Mouse (Mus musculus) bone marrow, adult 2 months (tissue): ENCODE data around the gene Tecr. TPM values are rescaled to one million over a fixed set of nuclear protein-coding genes. Genes with fewer than 3 reads are reported as not detected.

Experiments
- H3K27ac ChIP-seq: fragments of 200-500 bp; 2 replicates; pipeline ENCODE4 v1.5.1; 2012; ENCODE audit warnings: low read depth, mild to moderate bottlenecking, control low read depth, inconsistent platforms, low read length; ENCODE audit not compliant: control insufficient read depth, poor library complexity, insufficient read depth
- H3K4me1 ChIP-seq: fragments of 200-500 bp; 2 replicates; pipeline ENCODE4 v1.6.1; 2011; ENCODE audit warnings: low read length; ENCODE audit not compliant: control insufficient read depth, insufficient read depth
- H3K4me3 ChIP-seq: fragments of 200-500 bp; replicated peaks from 2 replicates; pipeline ENCODE3; 2011; ENCODE audit warnings: mild to moderate bottlenecking, low read depth, low read length, control low read depth; ENCODE audit not compliant: control insufficient read depth
- CTCF ChIP-seq: fragments of 200-500 bp; IDR thresholded peaks from 2 replicates; pipeline ENCODE4 v1.5.1; 2011; ENCODE audit warnings: low read length, control low read depth; ENCODE audit not compliant: control insufficient read depth, insufficient read depth
- POLR2A ChIP-seq: fragments of 200-500 bp; IDR thresholded peaks from 2 replicates; pipeline ENCODE4 v1.6.1; 2011; ENCODE audit warnings: low read depth, mild to moderate bottlenecking, control low read depth, low read length, borderline replicate concordance; ENCODE audit not compliant: control insufficient read depth
- WGBS: fragments of 180-500 bp; shearing (Covaris S2); methylation state at CpG from one replicate; pipeline ENCODE4 v1.1.7; 2018; 5-methylcytosine and 5-hydroxymethylcytosine counted together
- polyA plus RNA-seq: library from polyadenylated mRNA; stranded (reverse); fragments of >200 nt; gene quantifications from 2 replicates; pipeline ENCODE4 v1.2.4, GENCODE M21; 2011; ENCODE audit warnings: low replicate concordance; ENCODE audit not compliant: missing spikeins, insufficient read depth, insufficient read length

The Tecr gene
- polyA plus RNA-seq, 1 experiment = 233 TPM

GRCm38 (mm10) chr8:83649699-83650098 lies 41.9 kb upstream of the Tecr start:
- Histone ChIP-seq H3K4me1 (no peaks in the 10 kb centered on the region; the same call in none of the 2 replicates), H3K4me3 (no peak overlapping the region)
- WGBS = 88% methylated on average over 6 of the region's 6 CpGs

DNA sequence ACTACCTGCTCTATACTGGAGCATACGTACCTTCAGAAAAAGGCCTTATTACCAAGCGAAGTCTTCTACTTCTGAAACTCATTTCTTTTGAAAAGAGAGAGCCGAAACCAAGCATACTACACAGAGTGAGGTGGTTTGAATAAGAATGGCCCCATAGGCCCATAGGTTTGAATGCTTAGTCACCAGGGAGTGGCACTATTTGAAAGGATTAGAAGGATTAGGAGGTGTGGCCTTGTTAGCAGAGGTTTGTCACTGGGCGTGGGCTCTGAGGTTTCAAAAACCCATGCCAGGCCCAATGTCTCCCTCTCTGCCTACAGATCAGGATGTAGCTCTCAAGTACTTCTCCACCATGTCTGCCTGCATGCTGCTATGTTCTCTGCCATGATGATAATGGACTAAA lies 40.3 kb upstream of the Tecr start:
- Histone ChIP-seq H3K4me1 (no peaks in the 10 kb centered on the region; the same call in none of the 2 replicates), H3K4me3 (no peak overlapping the region), H3K27ac (no peak overlapping the region)
- TF ChIP-seq POLR2A (no peak), CTCF (no peak)
- WGBS = 93% methylated on average over 4 of the region's 4 CpGs

More at GRCm38 (mm10) chr8:83649699-83650098, 41.9 kb upstream of the Tecr start:
- no peak overlapping the region for H3K27ac ChIP-seq
- no peak for TF ChIP-seq CTCF
- no peak for TF ChIP-seq POLR2A

GRCm38 (mm10) chr8:83647511-83647910 lies 39.7 kb upstream of the Tecr start:
- H3K4me3 ChIP-seq = no peak overlapping the region
- no peak overlapping the region for H3K27ac ChIP-seq
- TF ChIP-seq POLR2A = no peak
- no peak for TF ChIP-seq CTCF
- no peaks in the 10 kb centered on the region; the same call in none of the 2 replicates for H3K4me1 ChIP-seq
- 98% methylated on average over 11 of the region's 11 CpGs for WGBS

- no peaks in the 10 kb centered on the region for H3K4me1 ChIP-seq
- H3K27ac ChIP-seq = no peak overlapping the region
- H3K4me3 ChIP-seq = no peak overlapping the region
- TF ChIP-seq POLR2A (no peak), CTCF (no peak)
- WGBS = 31% methylated on average over 5 of the region's 5 CpGs
Measured at GRCm38 (mm10) chr8:83639649-83640048, 31.9 kb upstream of the Tecr start.

DNA sequence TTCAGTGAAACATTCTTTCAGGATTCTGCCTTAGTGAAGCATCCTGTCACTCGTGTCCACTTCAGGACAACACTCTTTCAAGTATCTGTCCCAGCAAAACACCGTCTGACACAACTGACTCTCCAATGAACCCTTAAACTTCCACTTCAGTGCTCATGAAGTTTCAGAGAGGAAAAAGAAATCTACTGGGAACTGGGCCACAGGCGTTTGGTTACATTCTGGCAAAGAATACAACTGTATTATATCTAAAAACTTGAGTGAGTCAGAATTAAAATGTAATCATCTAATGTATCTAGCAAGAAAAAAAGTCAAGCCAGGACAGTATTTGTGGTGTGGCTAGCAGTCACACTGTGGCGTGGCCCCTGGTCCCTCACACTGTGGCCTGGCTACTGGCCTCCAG lies 31.1 kb upstream of the Tecr start:
- 73% methylated on average over 4 of the region's 4 CpGs for WGBS
- TF ChIP-seq CTCF = no peak
- no peak for TF ChIP-seq POLR2A
- Histone ChIP-seq H3K4me3 (no peak overlapping the region), H3K27ac (no peak overlapping the region), H3K4me1 (no peaks in the 10 kb centered on the region)

GRCm38 (mm10) chr8:83632083-83632707 lies 24.4 kb upstream of the Tecr start:
- no peak overlapping the region for H3K4me3 ChIP-seq
- WGBS = 78% methylated on average over 7 of the region's 7 CpGs
- peaks cover 1% of the 10 kb centered on the region; the same call in 1 of the 2 replicates for H3K4me1 ChIP-seq
- TF ChIP-seq POLR2A = no peak
- TF ChIP-seq CTCF = no peak
- no peak overlapping the region for H3K27ac ChIP-seq

DNA sequence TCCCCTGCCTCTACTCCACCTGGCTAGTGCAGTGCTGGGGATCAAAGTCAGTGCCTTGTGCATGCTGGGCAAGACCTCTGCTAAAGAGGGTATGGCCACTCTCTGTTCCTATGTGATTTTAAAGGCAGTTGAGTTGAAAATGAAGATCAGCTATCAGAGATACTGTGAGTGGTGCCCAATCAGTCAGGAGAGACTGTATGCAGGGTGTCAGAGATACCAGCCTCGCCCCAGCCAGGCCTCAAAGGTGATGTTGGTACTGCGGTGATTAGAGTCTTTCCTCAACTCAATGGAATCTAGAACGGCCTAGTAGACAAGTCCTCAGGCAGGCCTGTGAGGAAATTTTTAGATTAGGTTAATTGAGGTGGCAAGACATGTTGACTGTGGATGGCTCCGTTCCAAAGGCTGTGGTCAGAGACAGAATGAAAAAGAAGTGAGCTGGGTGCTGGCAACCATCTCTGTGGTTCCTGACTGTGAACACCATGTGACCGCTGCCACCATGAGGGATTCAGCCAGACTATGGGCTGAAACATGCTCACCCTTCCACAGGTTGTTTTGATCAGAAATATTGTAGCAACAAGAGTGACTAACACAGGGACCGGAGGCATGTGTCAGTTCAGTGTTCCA lies 18.0 kb upstream of the Tecr start:
- 0 out of 2 replicates have a peak overlapping the region, but pooled peaks have one; percentile 21 for H3K27ac ChIP-seq
- 48% methylated on average over 6 of the region's 6 CpGs for WGBS
- TF ChIP-seq POLR2A (no peak), CTCF (no peak)
- H3K4me1 ChIP-seq = no peaks in the 10 kb centered on the region; the same call in 1 of the 2 replicates
- H3K4me3 ChIP-seq = no peak overlapping the region

GRCm38 (mm10) chr8:83624739-83625138 lies 17.0 kb upstream of the Tecr start:
- no peak overlapping the region for H3K27ac ChIP-seq

GRCm38 (mm10) chr8:83623549-83623948 lies 15.8 kb upstream of the Tecr start:
- H3K4me1 ChIP-seq = no peaks in the 10 kb centered on the region; the same call in 1 of the 2 replicates
- TF ChIP-seq CTCF (no peak), POLR2A (no peak)
- 69% methylated on average over 7 of the region's 7 CpGs for WGBS
- H3K4me3 ChIP-seq = no peak overlapping the region
- no peak overlapping the region for H3K27ac ChIP-seq

More at GRCm38 (mm10) chr8:83624739-83625138, 17.0 kb upstream of the Tecr start:
- WGBS = 35% methylated on average over 3 of the region's 3 CpGs
- Histone ChIP-seq H3K4me3 (no peak overlapping the region), H3K4me1 (no peaks in the 10 kb centered on the region; the same call in 1 of the 2 replicates)
- TF ChIP-seq CTCF = peak; percentile 52
- TF ChIP-seq POLR2A = no peak
